27 mouse cellular contexts compared by ENCODE assay signal in genomic region chr14:117904300-117904699, GRCm38 (mm10).
DNase-seq lines count a peak whose midpoint lies in the region; ATAC-seq and TF ChIP-seq lines count a peak whose summit lies in the region.
"Had no signal": no experiment of that assay in that cellular context is flagged by ENCODE, and none has a peak within 500 bp of the region (broad histone marks: within the 10 kb centered on the region; RNA-seq: fewer than 3 reads in every experiment).

No protein-coding gene starts in this region.

- peak overlapping the region; percentile 75; the same call in 1 of the 2 replicates for H3K27ac ChIP-seq in hindbrain, embryonic 10.5 days
- no peak overlapping the region for H3K27ac ChIP-seq in hindbrain, embryonic 12.5 days
- H3K27ac ChIP-seq in midbrain, embryonic 10.5 days (replicated peaks) = peak overlapping the region; percentile 52; the same call in 1 of the 2 replicates
- H3K27ac ChIP-seq in midbrain, postnatal 0 days (ENCODE audit: low read depth, low read length) = no peak overlapping the region
- no peak overlapping the region for H3K27ac ChIP-seq in kidney, embryonic 15.5 days
- H3K27ac ChIP-seq: embryonic facial prominence, embryonic 12.5 days; forebrain, embryonic 15.5 days; hindbrain, embryonic 13.5 days; limb, embryonic 12.5 days; liver, embryonic 15.5 days; neural tube, embryonic 13.5 days had no signal

- 86% methylated on average over 9 of the region's 9 CpGs for WGBS in hindbrain, embryonic 10.5 days
- 84% methylated on average over 9 of the region's 9 CpGs for WGBS in hindbrain, embryonic 12.5 days
- 88% methylated on average over 9 of the region's 9 CpGs for WGBS in midbrain, embryonic 10.5 days
- WGBS in midbrain, postnatal 0 days = 88% methylated on average over 9 of the region's 9 CpGs
- 85% methylated on average over 9 of the region's 9 CpGs for WGBS in kidney, embryonic 15.5 days

- H3K27me3 ChIP-seq in hindbrain, embryonic 10.5 days (ENCODE audit: insufficient read depth, poor library complexity, severe bottlenecking) = no peaks in the 10 kb centered on the region
- H3K27me3 ChIP-seq in hindbrain, embryonic 12.5 days = no peaks in the 10 kb centered on the region
- peaks cover 3% of the 10 kb centered on the region; the same call in 1 of the 2 replicates for H3K27me3 ChIP-seq in midbrain, embryonic 10.5 days (ENCODE audit: low read depth, poor library complexity, severe bottlenecking)
- H3K27me3 ChIP-seq in midbrain, postnatal 0 days (ENCODE audit: insufficient read depth, low read length) = no peaks in the 10 kb centered on the region
- H3K27me3 ChIP-seq in kidney, embryonic 15.5 days = no peaks in the 10 kb centered on the region
- H3K27me3 ChIP-seq: embryonic facial prominence, embryonic 12.5 days; forebrain, embryonic 15.5 days; limb, embryonic 12.5 days; liver, embryonic 15.5 days had no signal

- no peak overlapping the region for H3K9ac ChIP-seq in hindbrain, embryonic 12.5 days
- H3K9ac ChIP-seq in midbrain, postnatal 0 days (replicated peaks; ENCODE audit: low read length, poor library complexity, severe bottlenecking) = no peak overlapping the region
- H3K9ac ChIP-seq in kidney, embryonic 15.5 days = no peak overlapping the region
- H3K9ac ChIP-seq: embryonic facial prominence, embryonic 12.5 days; forebrain, embryonic 15.5 days; hindbrain, embryonic 13.5 days; limb, embryonic 12.5 days; liver, embryonic 15.5 days; neural tube, embryonic 13.5 days had no signal

- TF ChIP-seq CTCF in midbrain, postnatal 0 days (IDR thresholded peaks at IDR 0.05) = no peak

- H3K36me3 ChIP-seq in hindbrain, embryonic 10.5 days = no peaks in the 10 kb centered on the region
- H3K36me3 ChIP-seq in hindbrain, embryonic 12.5 days = no peaks in the 10 kb centered on the region
- H3K36me3 ChIP-seq in midbrain, embryonic 10.5 days = no peaks in the 10 kb centered on the region
- H3K36me3 ChIP-seq in midbrain, postnatal 0 days (ENCODE audit: insufficient read depth, low read length) = no peaks in the 10 kb centered on the region
- no peaks in the 10 kb centered on the region for H3K36me3 ChIP-seq in kidney, embryonic 15.5 days
- H3K36me3 ChIP-seq: embryonic facial prominence, embryonic 12.5 days; forebrain, embryonic 15.5 days; G1E; hindbrain, embryonic 13.5 days; limb, embryonic 12.5 days; liver, embryonic 15.5 days; neural tube, embryonic 13.5 days had no signal

- H3K4me2 ChIP-seq in hindbrain, embryonic 12.5 days (replicated peaks) = no peak overlapping the region
- H3K4me2 ChIP-seq in midbrain, postnatal 0 days (ENCODE audit: low read depth, low read length, poor library complexity, severe bottlenecking) = no peak overlapping the region
- H3K4me2 ChIP-seq in kidney, embryonic 15.5 days = no peak overlapping the region
- H3K4me2 ChIP-seq: embryonic facial prominence, embryonic 12.5 days; forebrain, embryonic 15.5 days; hindbrain, embryonic 13.5 days; limb, embryonic 12.5 days; liver, embryonic 15.5 days; midbrain, embryonic 11.5 days; neural tube, embryonic 13.5 days had no signal

- H3K4me1 ChIP-seq in hindbrain, embryonic 10.5 days (replicated peaks) = peaks cover 55% of the 10 kb centered on the region
- H3K4me1 ChIP-seq in hindbrain, embryonic 12.5 days = peaks cover 18% of the 10 kb centered on the region
- peaks cover 30% of the 10 kb centered on the region for H3K4me1 ChIP-seq in midbrain, embryonic 10.5 days
- 0 out of 2 replicates have a peak, but pooled peaks cover 4% of the 10 kb centered on the region for H3K4me1 ChIP-seq in midbrain, postnatal 0 days (ENCODE audit: insufficient read depth, low read length)
- peaks cover 38% of the 10 kb centered on the region for H3K4me1 ChIP-seq in kidney, embryonic 15.5 days
- H3K4me1 ChIP-seq: liver, embryonic 15.5 days had no signal

- no peak for ATAC-seq in hindbrain, embryonic 12.5 days (ENCODE audit: low FRiP score)
- no peak for ATAC-seq in midbrain, postnatal 0 days (ENCODE audit: low FRiP score)
- no peak for ATAC-seq in kidney, embryonic 15.5 days (replicated peaks; ENCODE audit: low FRiP score)
- ATAC-seq: forebrain, embryonic 15.5 days; intestine, postnatal 0 days; midbrain, embryonic 16.5 days had no signal

- H3K9me3 ChIP-seq in hindbrain, embryonic 10.5 days = no peaks in the 10 kb centered on the region
- no peaks in the 10 kb centered on the region for H3K9me3 ChIP-seq in hindbrain, embryonic 12.5 days (replicated peaks)
- no peaks in the 10 kb centered on the region for H3K9me3 ChIP-seq in midbrain, embryonic 10.5 days (replicated peaks)
- H3K9me3 ChIP-seq in midbrain, postnatal 0 days (ENCODE audit: low read length) = no peaks in the 10 kb centered on the region
- H3K9me3 ChIP-seq in kidney, embryonic 15.5 days (replicated peaks) = no peaks in the 10 kb centered on the region
- H3K9me3 ChIP-seq: embryonic facial prominence, embryonic 12.5 days; forebrain, embryonic 15.5 days; hindbrain, embryonic 13.5 days; limb, embryonic 12.5 days; liver, embryonic 15.5 days; neural tube, embryonic 13.5 days had no signal

- no peak for DNase-seq in hindbrain, embryonic 10.5 days (ENCODE audit: low spot score)
- DNase-seq in midbrain, embryonic 10.5 days (ENCODE audit: low spot score) = no peak
- no peak for DNase-seq in midbrain, postnatal 0 days (ENCODE audit: low spot score)
- peak; percentile 19 for DNase-seq in brain, adult 2 months (ENCODE audit: low read depth, low spot score)
- no peak for DNase-seq in adrenal gland, adult (ENCODE audit: inconsistent age in 2 of 2, low spot score in 1 of 2)
- DNase-seq: cerebellum, adult 11 months; cerebellum, adult 9-10 months; cerebellum, postnatal 36 days; heart, postnatal 14 days; kidney, adult 9 months; kidney, postnatal 14 days; right cerebral cortex, postnatal 4 days; thymus, adult 2 months; thymus, postnatal 4 days had no signal

- H3K4me3 ChIP-seq in hindbrain, embryonic 10.5 days = no peak overlapping the region
- no peak overlapping the region for H3K4me3 ChIP-seq in hindbrain, embryonic 12.5 days
- H3K4me3 ChIP-seq in midbrain, embryonic 10.5 days = no peak overlapping the region
- H3K4me3 ChIP-seq in midbrain, postnatal 0 days (ENCODE audit: low read depth, low read length) = no peak overlapping the region
- no peak overlapping the region for H3K4me3 ChIP-seq in kidney, embryonic 15.5 days (replicated peaks)
- H3K4me3 ChIP-seq: embryonic facial prominence, embryonic 12.5 days; erythroblast, embryonic 14.5 days; forebrain, embryonic 15.5 days; hindbrain, embryonic 13.5 days; limb, embryonic 12.5 days; liver, embryonic 15.5 days; neural tube, embryonic 13.5 days had no signal

Comparison
In these comparisons a context has a peak if more than half of its experiments do, and no peak if none do; other contexts are left out.
1. H3K27ac ChIP-seq: peak in hindbrain, embryonic 10.5 days (single experiment) and midbrain, embryonic 10.5 days (single experiment); none in hindbrain, embryonic 12.5 days (single experiment), midbrain, postnatal 0 days (single experiment) and kidney, embryonic 15.5 days (single experiment).